Mouse (Mus musculus): ENCODE measurements around the gene Olfr1197. TPM values are rescaled to one million over a fixed set of nuclear protein-coding genes. Genes with fewer than 3 reads are reported as not detected.

Gene Olfr1197
- total RNA-seq (2023), result not detected

GRCm38 (mm10) chr2:88732266-88732665, at the start of gene Olfr1197:
TSS of gene Olfr1197 (minus strand) at chr2:88732366.

GRCm38 (mm10) chr2:88770388-88770787, 38.2 kb upstream of the Olfr1197 start, which contains the start of gene Olfr1200:
TSS of gene Olfr1200 (minus strand) at chr2:88770488.

GRCm38 (mm10) chr2:88760369-88760768, 28.2 kb upstream of the Olfr1197 start, which contains the start of gene Olfr1199:
TSS of gene Olfr1199 (minus strand) at chr2:88760469.

GRCm38 (mm10) chr2:88751270-88751669, 19.1 kb upstream of the Olfr1197 start, which contains the start of gene Olfr1198:
TSS of gene Olfr1198 (minus strand) at chr2:88751370.

GRCm38 (mm10) chr2:88704497-88704896, 27.7 kb downstream of the Olfr1197 start, which contains the start of gene Olfr1196:
TSS of gene Olfr1196 (minus strand) at chr2:88704597.

GRCm38 (mm10) chr2:88689087-88689486, 43.1 kb downstream of the Olfr1197 start, which contains the start of gene Olfr1195:
TSS of gene Olfr1195 (minus strand) at chr2:88689187.

Other genes with a start within 250 kb of the Olfr1197 start
- gene Olfr1184, start 248.8 kb downstream of the Olfr1197 start, total RNA-seq (2023), result not detected
- not detected for gene Olfr1185-ps1, start 239.0 kb downstream of the Olfr1197 start, total RNA-seq (2023)
- gene Olfr1186, start 213.8 kb downstream of the Olfr1197 start, total RNA-seq (2023), result not detected
- gene Olfr1188, start 175.4 kb downstream of the Olfr1197 start, total RNA-seq (2023), result not detected
- not detected for gene Olfr1189, start 145.9 kb downstream of the Olfr1197 start, total RNA-seq (2023)
- gene Olfr1191-ps1, start 91.8 kb downstream of the Olfr1197 start, total RNA-seq (2023), result not detected
- not detected for gene Olfr1192-ps1, start 83.9 kb downstream of the Olfr1197 start, total RNA-seq (2023)
- not detected for gene Olfr1193, start 56.7 kb downstream of the Olfr1197 start, total RNA-seq (2023)
- gene Olfr1195, start 43.2 kb downstream of the Olfr1197 start, total RNA-seq (2023), result not detected
- gene Olfr1196, start 27.8 kb downstream of the Olfr1197 start, total RNA-seq (2023), result not detected
- not detected for gene Olfr1198, start 19.0 kb upstream of the Olfr1197 start, total RNA-seq (2023)
- not detected for gene Olfr1199, start 28.1 kb upstream of the Olfr1197 start, total RNA-seq (2023)
- not detected for gene Olfr1200, start 38.1 kb upstream of the Olfr1197 start, total RNA-seq (2023)
- not detected for gene Olfr1201, start 60.7 kb upstream of the Olfr1197 start, total RNA-seq (2023)
- gene Olfr1202, start 82.1 kb upstream of the Olfr1197 start, total RNA-seq (2023), result not detected
- gene Olfr1205, start 97.4 kb upstream of the Olfr1197 start, total RNA-seq (2023), result not detected
- not detected for gene Olfr1204, start 116.9 kb upstream of the Olfr1197 start, total RNA-seq (2023)
- not detected for gene Olfr1206, start 130.9 kb upstream of the Olfr1197 start, total RNA-seq (2023)
- not detected for gene Olfr1208, start 169.9 kb upstream of the Olfr1197 start, total RNA-seq (2023)
- gene Olfr1209, start 182.8 kb upstream of the Olfr1197 start, total RNA-seq (2023), result not detected
- gene Olfr1211, start 205.7 kb upstream of the Olfr1197 start, total RNA-seq (2023), result not detected
- not detected for gene Olfr1212, start 221.6 kb upstream of the Olfr1197 start, total RNA-seq (2023)
- not detected for gene Gm13762, start 247.9 kb upstream of the Olfr1197 start, total RNA-seq (2023)

Data from monocyte, adult 59 days (primary cell).